Mouse (Mus musculus) neural tube, embryonic 10.5 days (tissue): ENCODE data around the gene Gm4737.
"Not testable (repeated sequence)": the region's sequence is repeated elsewhere in the genome, so short reads cannot be mapped to it uniquely, and the experiment has no call there.

ENCODE experiments used
- DNase-seq: peaks from one replicate; pipeline ENCODE4 v3.0.0-alpha.2; 2017; ENCODE audit warnings: low spot score; ENCODE audit errors: extremely low spot score

The Gm4737 gene

GRCm38 (mm10) chr16:46154832-46155231, at the start of gene Gm4737:
Gm4737 (minus strand) TSS chr16:46155077.
- DNase-seq, result not testable (repeated sequence)

DNA sequence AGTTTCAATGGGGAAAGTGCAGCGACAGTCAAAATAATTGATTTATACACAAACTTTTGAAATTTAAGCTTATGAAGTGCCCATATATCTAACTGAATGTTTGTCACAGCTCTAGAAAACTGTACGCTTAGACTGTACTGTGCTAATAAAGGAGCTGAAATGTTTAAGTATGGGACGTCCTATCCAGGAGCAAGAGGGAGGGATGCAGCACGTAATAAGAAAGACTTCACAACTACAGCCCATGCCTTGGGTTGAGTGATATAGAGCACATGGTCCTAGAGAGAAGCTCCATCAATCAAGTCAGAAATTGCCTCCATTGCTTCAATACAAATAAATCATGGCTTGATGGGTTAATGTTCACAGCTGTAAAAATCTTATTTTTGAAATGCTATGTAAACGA, 40.9 kb upstream of the Gm4737 start:
- no peak for DNase-seq

DNA sequence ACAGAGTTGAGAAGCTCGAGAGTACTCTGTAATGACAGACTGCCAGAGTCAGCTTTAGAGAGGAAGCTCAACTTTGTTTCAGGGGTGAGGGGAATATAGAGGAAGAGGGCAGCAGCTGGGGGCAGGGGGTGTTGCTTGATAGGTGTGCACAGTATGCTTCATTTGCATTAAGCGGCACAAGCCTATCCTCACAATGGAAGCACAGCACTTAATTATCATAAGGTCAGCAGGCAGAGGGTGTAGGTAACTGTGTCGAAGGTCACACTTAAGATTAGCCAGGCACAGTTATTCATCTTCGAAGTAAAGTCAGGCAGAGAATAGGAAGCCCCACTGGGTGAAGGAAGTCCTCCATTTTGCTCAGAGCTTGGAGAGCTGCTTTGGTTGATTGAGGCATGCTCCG, 28.2 kb upstream of the Gm4737 start:
- no peak for DNase-seq

- no peak for DNase-seq
Observed at GRCm38 (mm10) chr16:46178121-46178801, 23.4 kb upstream of the Gm4737 start.

- DNase-seq, result no peak
Observed at GRCm38 (mm10) chr16:46173039-46173438, 18.2 kb upstream of the Gm4737 start.

GRCm38 (mm10) chr16:46166971-46167370, 12.1 kb upstream of the Gm4737 start:
- no peak for DNase-seq

- DNase-seq, result no peak
Observed at GRCm38 (mm10) chr16:46165305-46165704, 10.4 kb upstream of the Gm4737 start.

DNA sequence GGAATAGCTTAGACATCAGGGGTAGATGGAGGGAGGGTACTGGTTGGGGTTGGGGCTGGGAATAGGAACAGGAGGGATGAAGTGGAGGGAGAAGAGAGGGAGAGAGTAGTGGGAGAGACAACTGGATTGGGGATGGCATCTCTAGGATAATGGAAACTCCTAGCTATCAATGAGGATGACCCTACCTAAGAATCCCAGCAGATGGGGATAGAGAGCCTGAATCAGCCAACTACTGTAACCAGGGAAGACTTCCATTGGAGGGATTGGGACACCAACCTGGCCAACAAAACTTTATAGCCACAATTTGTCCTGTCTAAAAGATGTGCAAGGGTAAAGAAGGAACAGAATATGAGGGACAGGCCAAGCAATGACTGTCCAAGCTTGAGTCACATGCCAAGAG, 3.7 kb downstream of the Gm4737 start:
- DNase-seq, result no peak

GRCm38 (mm10) chr16:46148661-46149341, 6.1 kb downstream of the Gm4737 start:
- DNase-seq, result no peak

- DNase-seq, result no peak
Observed at GRCm38 (mm10) chr16:46146962-46147361, 7.9 kb downstream of the Gm4737 start.

DNA sequence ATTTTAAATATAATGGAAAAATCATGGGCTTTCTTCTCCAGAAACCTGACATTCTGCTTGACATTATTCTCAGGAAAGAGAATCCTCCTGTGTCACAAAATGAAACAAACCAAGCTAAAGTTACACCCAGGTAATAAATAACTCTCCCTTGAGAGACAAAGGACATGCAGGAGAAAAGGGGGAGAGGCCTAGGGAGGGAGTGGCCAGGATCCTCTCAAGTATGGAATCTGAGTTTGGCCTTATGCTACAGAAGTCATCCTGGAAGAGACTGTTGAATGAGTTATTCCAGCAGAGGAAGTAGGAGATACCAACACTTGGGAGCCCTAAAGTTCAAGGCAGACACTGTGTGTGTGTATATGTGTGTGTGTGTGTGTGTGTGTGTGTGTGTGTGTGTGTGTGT, 32.6 kb downstream of the Gm4737 start:
- no peak for DNase-seq

- peak; percentile 43 for DNase-seq
Observed at GRCm38 (mm10) chr16:46121420-46121819, 33.5 kb downstream of the Gm4737 start.

- no peak for DNase-seq
Observed at GRCm38 (mm10) chr16:46120607-46121006, 34.3 kb downstream of the Gm4737 start.

DNA sequence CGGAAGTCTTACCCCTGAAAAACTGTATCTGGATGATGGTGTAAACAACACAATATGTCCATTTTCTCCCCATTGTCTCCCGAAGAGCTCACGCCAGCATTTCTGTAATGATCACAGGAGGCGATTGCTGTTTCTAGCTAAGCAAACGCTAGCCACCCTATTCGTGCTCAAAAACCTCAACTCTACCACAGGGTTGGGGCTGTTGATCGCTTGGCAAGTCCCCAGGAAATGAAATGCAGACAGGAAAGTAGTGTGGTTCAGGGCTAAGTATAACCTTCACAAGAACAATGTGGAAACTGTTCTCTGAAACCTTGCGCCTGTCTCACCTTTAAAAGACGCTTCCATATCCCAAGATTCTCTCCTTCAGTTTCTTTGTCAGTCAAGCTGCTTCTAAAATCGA, 34.9 kb downstream of the Gm4737 start, which contains the start of gene Cd96:
Gene Cd96, minus strand, starts transcription at position 232 of the 400 bp plus-strand sequence.
- no peak for DNase-seq

- no peak for DNase-seq
Observed at GRCm38 (mm10) chr16:46117645-46118044, 37.2 kb downstream of the Gm4737 start.

- DNase-seq, result no peak
Observed at GRCm38 (mm10) chr16:46114727-46115126, 40.1 kb downstream of the Gm4737 start.

- DNase-seq, result no peak
Observed at GRCm38 (mm10) chr16:46109536-46109935, 45.3 kb downstream of the Gm4737 start.

DNA sequence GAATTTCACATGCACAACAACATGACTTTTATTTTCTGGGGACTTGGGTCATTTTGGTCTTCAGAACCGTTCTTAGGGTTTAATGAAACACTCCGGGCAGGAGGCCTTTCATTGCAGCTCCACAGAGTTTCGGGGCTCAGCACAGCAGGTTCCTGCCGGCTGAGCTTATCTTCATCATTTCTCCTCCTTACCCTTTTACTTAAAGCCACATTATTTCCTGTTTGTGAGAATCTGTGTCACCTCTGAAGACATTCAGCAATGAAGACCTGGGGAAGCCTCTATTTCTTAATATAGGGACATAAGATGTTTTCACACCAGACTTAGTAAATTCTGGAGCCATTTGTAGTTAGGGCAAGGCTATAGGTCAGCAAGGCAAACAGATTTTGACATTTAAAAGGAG, 47.4 kb downstream of the Gm4737 start:
- DNase-seq, result no peak

DNA sequence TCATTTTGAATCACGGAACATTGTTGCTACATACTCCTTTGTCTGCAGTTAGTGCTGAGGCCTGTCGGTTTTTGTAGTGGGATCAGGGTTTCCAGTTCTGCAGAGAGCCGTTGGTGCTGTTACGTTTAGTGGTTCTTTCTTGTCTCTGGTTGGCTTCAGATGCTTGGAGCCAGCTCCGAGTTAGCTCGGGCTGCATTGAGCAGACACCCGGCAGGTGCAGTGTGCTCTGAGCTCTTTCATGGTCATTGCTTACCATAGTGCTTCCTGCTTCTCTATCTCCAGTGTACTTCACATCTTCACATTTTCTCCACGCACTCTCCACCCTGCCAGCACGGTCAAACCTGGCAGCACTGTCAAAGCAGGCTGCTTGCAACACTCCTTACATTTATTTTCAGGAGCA, 50.4 kb downstream of the Gm4737 start:
- no peak for DNase-seq
